In the genomic region with DNA sequence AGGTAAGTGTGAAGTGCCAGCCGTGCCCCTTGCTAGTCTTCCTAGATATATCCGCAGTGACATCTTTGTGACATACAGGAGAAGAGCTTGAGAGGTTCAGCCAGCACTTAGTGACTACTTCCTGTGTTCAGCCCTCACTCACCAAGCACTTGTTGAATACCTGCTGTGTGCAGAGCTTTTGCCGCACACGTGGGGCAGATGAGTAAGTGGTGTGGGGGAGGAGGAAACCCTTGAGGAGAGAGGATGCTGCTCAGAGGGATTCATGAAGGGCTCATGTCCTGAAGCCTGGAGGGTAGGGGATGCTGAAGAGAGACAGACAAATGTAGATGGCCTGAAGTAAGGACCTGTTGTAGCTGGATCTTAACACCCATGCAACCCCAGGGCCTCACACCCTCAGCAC, we compare ENCODE assay signal across 16 mouse cellular contexts. TPM values are rescaled to one million over a fixed set of nuclear protein-coding genes. Genes with fewer than 3 reads are reported as not detected.
DNase-seq lines count a peak whose midpoint lies in the region; ATAC-seq and TF ChIP-seq lines count a peak whose summit lies in the region.
"Had no signal": no experiment of that assay in that cellular context is flagged by ENCODE, and none has a peak within 500 bp of the region (broad histone marks: within the 10 kb centered on the region; RNA-seq: fewer than 3 reads in every experiment).

No protein-coding gene starts in this region.

- no peak overlapping the region for H3K4me2 ChIP-seq in forebrain, embryonic 11.5 days (ENCODE audit: low read depth, low read length, severe bottlenecking)
- H3K4me2 ChIP-seq in forebrain, postnatal 0 days (ENCODE audit: low read depth): no peak overlapping the region
- no peak overlapping the region for H3K4me2 ChIP-seq in intestine, embryonic 15.5 days (replicated peaks)
- H3K4me2 ChIP-seq: midbrain, embryonic 11.5 days had no signal

- no peak for ATAC-seq in forebrain, embryonic 11.5 days (replicated peaks; ENCODE audit: low FRiP score)
- ATAC-seq in forebrain, postnatal 0 days: no peak
- ATAC-seq in intestine, embryonic 15.5 days: no peak
- ATAC-seq: Patski had no signal

- peaks cover 25% of the 10 kb centered on the region for H3K27me3 ChIP-seq in forebrain, embryonic 10.5 days (ENCODE audit: poor library complexity, severe bottlenecking)
- H3K27me3 ChIP-seq in forebrain, embryonic 11.5 days (ENCODE audit: control insufficient read depth, insufficient read depth, low read length): peaks cover 4% of the 10 kb centered on the region; the same call in 1 of the 2 replicates
- no peaks in the 10 kb centered on the region for H3K27me3 ChIP-seq in forebrain, postnatal 0 days (ENCODE audit: insufficient read depth, low read length)
- 0 out of 2 replicates have a peak, but pooled peaks cover 6% of the 10 kb centered on the region for H3K27me3 ChIP-seq in intestine, embryonic 15.5 days (replicated peaks)

- H3K27ac ChIP-seq in forebrain, embryonic 10.5 days: peak overlapping the region; percentile 70; the same call in 1 of the 2 replicates
- no peak overlapping the region for H3K27ac ChIP-seq in forebrain, embryonic 11.5 days (ENCODE audit: low read depth, low read length)
- peak overlapping the region; percentile 70 for H3K27ac ChIP-seq in layer of hippocampus, adult 2 months
- H3K27ac ChIP-seq in forebrain, postnatal 0 days (ENCODE audit: low read depth, low read length): peak overlapping the region; percentile 73
- no peak overlapping the region for H3K27ac ChIP-seq in intestine, embryonic 15.5 days

- no peak overlapping the region for H3K9ac ChIP-seq in forebrain, embryonic 11.5 days (ENCODE audit: low read length)
- no peak overlapping the region for H3K9ac ChIP-seq in forebrain, postnatal 0 days
- H3K9ac ChIP-seq in intestine, embryonic 15.5 days: no peak overlapping the region

- no peak overlapping the region for H3K4me3 ChIP-seq in forebrain, embryonic 10.5 days
- H3K4me3 ChIP-seq in forebrain, embryonic 11.5 days (ENCODE audit: low read depth, low read length): no peak overlapping the region
- no peak overlapping the region for H3K4me3 ChIP-seq in layer of hippocampus, adult 2 months
- no peak overlapping the region for H3K4me3 ChIP-seq in forebrain, postnatal 0 days (ENCODE audit: low read depth, low read length)
- no peak overlapping the region for H3K4me3 ChIP-seq in intestine, embryonic 15.5 days (replicated peaks)

- no peaks in the 10 kb centered on the region for H3K36me3 ChIP-seq in forebrain, embryonic 10.5 days (replicated peaks)
- H3K36me3 ChIP-seq in forebrain, embryonic 11.5 days (ENCODE audit: control insufficient read depth, insufficient read depth, low read length): no peaks in the 10 kb centered on the region
- no peaks in the 10 kb centered on the region for H3K36me3 ChIP-seq in forebrain, postnatal 0 days (ENCODE audit: insufficient read depth)
- H3K36me3 ChIP-seq in intestine, embryonic 15.5 days: peaks cover 6% of the 10 kb centered on the region

- TF ChIP-seq CTCF in layer of hippocampus, adult 2 months (conservative IDR thresholded peaks at IDR 0.05): no peak
- no peak for TF ChIP-seq CTCF in forebrain, postnatal 0 days (IDR thresholded peaks at IDR 0.05; ENCODE audit: low read depth)

- no peaks in the 10 kb centered on the region for H3K9me3 ChIP-seq in forebrain, embryonic 10.5 days
- H3K9me3 ChIP-seq in forebrain, embryonic 11.5 days (ENCODE audit: control insufficient read depth, low read length): no peaks in the 10 kb centered on the region
- no peaks in the 10 kb centered on the region for H3K9me3 ChIP-seq in forebrain, postnatal 0 days (ENCODE audit: low read length)
- no peaks in the 10 kb centered on the region for H3K9me3 ChIP-seq in intestine, embryonic 15.5 days

- peaks cover 36% of the 10 kb centered on the region for H3K4me1 ChIP-seq in forebrain, embryonic 10.5 days
- peaks cover 9% of the 10 kb centered on the region; the same call in 1 of the 2 replicates for H3K4me1 ChIP-seq in forebrain, embryonic 11.5 days (replicated peaks; ENCODE audit: control insufficient read depth, insufficient read depth, low read length)
- H3K4me1 ChIP-seq in forebrain, postnatal 0 days (ENCODE audit: insufficient read depth): peaks cover 18% of the 10 kb centered on the region
- H3K4me1 ChIP-seq in intestine, embryonic 15.5 days (replicated peaks): peaks cover 17% of the 10 kb centered on the region

- WGBS in forebrain, embryonic 10.5 days: 51% methylated on average over 4 of the region's 4 CpGs
- 58% methylated on average over 4 of the region's 4 CpGs for WGBS in forebrain, embryonic 11.5 days
- 44% methylated on average over 4 of the region's 4 CpGs for WGBS in forebrain, postnatal 0 days
- WGBS in intestine, embryonic 15.5 days: 55% methylated on average over 4 of the region's 4 CpGs

- DNase-seq in forebrain, embryonic 10.5 days (ENCODE audit: extremely low spot score, low spot score): no peak
- DNase-seq in forebrain, embryonic 11.5 days (ENCODE audit: low spot score): no peak
- DNase-seq in layer of hippocampus, adult 2 months (ENCODE audit: low spot score in 2 of 2): no peak
- DNase-seq in layer of hippocampus, adult 11-12 months (ENCODE audit: low spot score): no peak
- DNase-seq in CD4-positive helper T cell, adult 2 months (ENCODE audit: low read depth, low spot score): peak; percentile 35
- no peak for DNase-seq in forebrain, postnatal 0 days
- no peak for DNase-seq in spleen, adult 18-20 months
- DNase-seq: cerebellum, postnatal 10 days; heart, adult 11 months had no signal

RNA-seq across cellular contexts. Expression of a gene that starts 3.5 kb away (rescaled TPM):
- polyA plus RNA-seq in forebrain, embryonic 10.5 days (2016; fragmentation: Nextera tagmentation; extraction: Ambion mirVana): not detected in 2 replicates
- polyA plus RNA-seq in forebrain, embryonic 11.5 days (2014; fragmentation: Nextera tagmentation; extraction: Ambion mirVana): not detected in 2 replicates
- total RNA-seq in layer of hippocampus, adult 2 months (2021): 1 to 10 TPM in 1 of 2 experiments, not detected in 1; 2.4 TPM
- total RNA-seq in forebrain, postnatal 0 days (2014; rRNA removed): not detected in 2 replicates
- not detected in 2 replicates for polyA plus RNA-seq in forebrain, postnatal 0 days (2015; fragmentation: Nextera tagmentation; extraction: Ambion mirVana)
- 3.5 and 5.7 TPM in 2 replicates for polyA plus RNA-seq in intestine, embryonic 15.5 days (2015; fragmentation: Nextera tagmentation; extraction: Ambion mirVana)
- total RNA-seq: heart, postnatal 25 days; liver, adult 2 months had no signal
- polyA plus RNA-seq: intestine, embryonic 16.5 days; liver, adult 2 months; midbrain, embryonic 11.5 days; urinary bladder, adult 2 months had no signal

RNA-seq across cellular contexts. Expression of a gene that starts 7.3 kb away (rescaled TPM):
- polyA plus RNA-seq in forebrain, embryonic 10.5 days (2016; fragmentation: Nextera tagmentation; extraction: Ambion mirVana): 16.2 and 16.3 TPM in 2 replicates
- polyA plus RNA-seq in forebrain, embryonic 11.5 days (2014; fragmentation: Nextera tagmentation; extraction: Ambion mirVana): 18.6 and 22.7 TPM in 2 replicates
- total RNA-seq in layer of hippocampus, adult 2 months (2021): 100 to 1,000 TPM; 300 to 318 TPM
- total RNA-seq in forebrain, postnatal 0 days (2014; rRNA removed): 94.2 and 104 TPM in 2 replicates
- 66.2 and 72.4 TPM in 2 replicates for polyA plus RNA-seq in forebrain, postnatal 0 days (2015; fragmentation: Nextera tagmentation; extraction: Ambion mirVana)
- polyA plus RNA-seq in intestine, embryonic 15.5 days (2015; fragmentation: Nextera tagmentation; extraction: Ambion mirVana): 15.4 and 16.6 TPM in 2 replicates

Comparison
In these comparisons a context has a peak if more than half of its experiments do, and no peak if none do; other contexts are left out.
1. H3K27ac ChIP-seq: peak in forebrain, embryonic 10.5 days (single experiment), layer of hippocampus, adult 2 months (single experiment) and forebrain, postnatal 0 days (single experiment); none in forebrain, embryonic 11.5 days (single experiment) and intestine, embryonic 15.5 days (single experiment).